12 mouse cellular contexts compared by ENCODE assay signal in genomic region chr5:36809123-36809522, GRCm38 (mm10). TPM values are rescaled to one million over a fixed set of nuclear protein-coding genes. Genes with fewer than 3 reads are reported as not detected.
DNase-seq lines count a peak whose midpoint lies in the region.
"Had no signal": no experiment of that assay in that cellular context is flagged by ENCODE, and none has a peak within 500 bp of the region (broad histone marks: within the 10 kb centered on the region; RNA-seq: fewer than 3 reads in every experiment).

No protein-coding gene starts in this region.

- intact Hi-C loops in heart, postnatal 25 days (cut with DNase I) = no loop called here
- intact Hi-C loops in heart, postnatal 14 days (cut with DNase I) = no loop called here

- DNase-seq in cerebellum, postnatal 10 days = peak; percentile 50 to 51
- DNase-seq in cerebellum, postnatal 36 days = no peak
- peak; percentile 22 for DNase-seq in heart, adult 8-10 months (ENCODE audit: low spot score)
- DNase-seq in heart, postnatal 25 days (ENCODE audit: low spot score) = no peak
- DNase-seq in heart, postnatal 14 days = peak; percentile 24 to 53
- no peak for DNase-seq in adrenal gland, adult 8-10 months
- DNase-seq in kidney, postnatal 10 days = no peak
- DNase-seq: adrenal gland, postnatal 25 days; cerebellum, adult 2 months; gastrocnemius, postnatal 14 days; kidney, adult 2 months had no signal

RNA-seq across cellular contexts. Expression of gene Mrfap1, which starts 12.6 kb away (rescaled TPM):
- 100 to 1,000 TPM; 261 to 277 (median 272) TPM for total RNA-seq in heart, adult 8-10 months (2022)
- 100 to 1,000 TPM; 276 to 303 TPM for total RNA-seq in heart, postnatal 25 days (2021)
- total RNA-seq in heart, postnatal 14 days (2021) = 100 to 1,000 TPM; 270 to 275 TPM
- 100 to 1,000 TPM; 571 to 829 (median 654) TPM for total RNA-seq in adrenal gland, adult 8-10 months (2022)

RNA-seq across cellular contexts. Expression of gene Man2b2, which starts 21.3 kb away (rescaled TPM):
- 10 to 100 TPM; 26.2 to 27.8 (median 27.1) TPM for total RNA-seq in heart, adult 8-10 months (2022)
- total RNA-seq in heart, postnatal 25 days (2021) = 10 to 100 TPM; 14.3 to 14.6 TPM
- 10 to 100 TPM; 12.9 to 14.4 TPM for total RNA-seq in heart, postnatal 14 days (2021)
- total RNA-seq in adrenal gland, adult 8-10 months (2022) = 10 to 100 TPM; 63.8 to 93.3 (median 80.2) TPM

RNA-seq across cellular contexts. Expression of gene Ppp2r2c, which starts 59.2 kb away (rescaled TPM):
- 1 to 10 TPM; 5.4 to 7.2 (median 6.3) TPM for total RNA-seq in heart, adult 8-10 months (2022)
- total RNA-seq in heart, postnatal 25 days (2021) = under 1 TPM; 0.17 to 0.18 TPM
- under 1 TPM; 0.10 to 0.12 TPM for total RNA-seq in heart, postnatal 14 days (2021)
- 1 to 10 TPM; 5.3 to 9.0 (median 7.2) TPM for total RNA-seq in adrenal gland, adult 8-10 months (2022)
- total RNA-seq: MEL had no signal

Comparison
In these comparisons a context has a peak if more than half of its experiments do, and no peak if none do; other contexts are left out.
1. DNase-seq: peak in cerebellum, postnatal 10 days (2 of 2), heart, adult 8-10 months (single experiment) and heart, postnatal 14 days (2 of 2); none in cerebellum, postnatal 36 days (0 of 2), heart, postnatal 25 days (single experiment), adrenal gland, adult 8-10 months (single experiment) and kidney, postnatal 10 days (single experiment).
2. RNA of gene Ppp2r2c, which starts 59.2 kb away (total RNA-seq): 5.3 to 9.0 TPM in adrenal gland, adult 8-10 months and 5.4 to 7.2 TPM in heart, adult 8-10 months; 0.17 to 0.18 TPM in heart, postnatal 25 days and 0.10 to 0.12 TPM in heart, postnatal 14 days; every median in the first group is over 4 times any median in the second.